Mouse (Mus musculus): ENCODE measurements around the gene Mmd2.

Gene Mmd2

GRCm38 (mm10) chr5:142608259-142608988, at the start of gene Mmd2:
Mmd2 (minus strand) TSS chr5:142608800.
- peak; percentile 39 for DNase-seq (ENCODE audit: extremely low spot score)

- no peak for DNase-seq (ENCODE audit: extremely low spot score)
These were observed 43.7 kb upstream of the Mmd2 start for GRCm38 (mm10) chr5:142652266-142652665.

- no peak for DNase-seq (ENCODE audit: extremely low spot score)
These were observed 42.3 kb upstream of the Mmd2 start for GRCm38 (mm10) chr5:142650794-142651497.

- no peak for DNase-seq (ENCODE audit: extremely low spot score)
These were observed 41.8 kb upstream of the Mmd2 start for GRCm38 (mm10) chr5:142650390-142650789.

- no peak for DNase-seq (ENCODE audit: extremely low spot score)
These were observed 41.0 kb upstream of the Mmd2 start for GRCm38 (mm10) chr5:142649460-142650050.

- DNase-seq (ENCODE audit: extremely low spot score) = no peak
These were observed 39.6 kb upstream of the Mmd2 start for GRCm38 (mm10) chr5:142648162-142648561.

- DNase-seq (ENCODE audit: extremely low spot score) = no peak
These were observed 32.9 kb upstream of the Mmd2 start for GRCm38 (mm10) chr5:142641331-142642051.

- DNase-seq (ENCODE audit: extremely low spot score) = no peak
These were observed 31.5 kb upstream of the Mmd2 start for GRCm38 (mm10) chr5:142640088-142640487.

- no peak for DNase-seq (ENCODE audit: extremely low spot score)
These were observed 29.2 kb upstream of the Mmd2 start for GRCm38 (mm10) chr5:142637823-142638222.

GRCm38 (mm10) chr5:142630224-142630623, 21.6 kb upstream of the Mmd2 start:
- DNase-seq (ENCODE audit: extremely low spot score) = no peak

- no peak for DNase-seq (ENCODE audit: extremely low spot score)
These were observed 21.0 kb upstream of the Mmd2 start for GRCm38 (mm10) chr5:142629663-142630025.

GRCm38 (mm10) chr5:142628726-142629662, 20.4 kb upstream of the Mmd2 start:
- peak; percentile 98 for DNase-seq (ENCODE audit: extremely low spot score)

- no peak for DNase-seq (ENCODE audit: extremely low spot score)
These were observed 18.8 kb upstream of the Mmd2 start, which contains the start of gene Wipi2 for GRCm38 (mm10) chr5:142627398-142627797. Wipi2 (plus strand) TSS chr5:142627698.

GRCm38 (mm10) chr5:142623080-142623479, 14.5 kb upstream of the Mmd2 start:
- no peak for DNase-seq (ENCODE audit: extremely low spot score)

- no peak for DNase-seq (ENCODE audit: extremely low spot score)
These were observed 13.5 kb upstream of the Mmd2 start for GRCm38 (mm10) chr5:142622134-142622533.

- DNase-seq (ENCODE audit: extremely low spot score) = no peak
These were observed 12.8 kb upstream of the Mmd2 start for GRCm38 (mm10) chr5:142621421-142621820.

GRCm38 (mm10) chr5:142619866-142620265, 11.3 kb upstream of the Mmd2 start:
- peak; percentile 40 for DNase-seq (ENCODE audit: extremely low spot score)

- DNase-seq (ENCODE audit: extremely low spot score) = no peak
These were observed 7.7 kb upstream of the Mmd2 start for GRCm38 (mm10) chr5:142616326-142616725.

GRCm38 (mm10) chr5:142615638-142616037, 7.0 kb upstream of the Mmd2 start:
- DNase-seq (ENCODE audit: extremely low spot score) = no peak

- no peak for DNase-seq (ENCODE audit: extremely low spot score)
These were observed 5.9 kb upstream of the Mmd2 start for GRCm38 (mm10) chr5:142614513-142614912.

- DNase-seq (ENCODE audit: extremely low spot score) = no peak
These were observed 1.8 kb upstream of the Mmd2 start for GRCm38 (mm10) chr5:142610362-142610761.
